Mouse (Mus musculus) A20 (cell line): Measurements from ENCODE around the gene Rprd1b.

Experiments used
- DNase-seq: peaks from one replicate; pipeline ENCODE4 v3.0.0-alpha.2; 2011; ENCODE audit warnings: low read depth, low spot score

Rprd1b gene

GRCm38 (mm10) chr2:158121645-158122326 is 93.5 kb downstream of the Rprd1b start:
- no peak for DNase-seq

GRCm38 (mm10) chr2:158122814-158123213 is 94.5 kb downstream of the Rprd1b start:
- no peak for DNase-seq

- no peak for DNase-seq
These were observed 98.9 kb downstream of the Rprd1b start for GRCm38 (mm10) chr2:158127245-158127644.

- no peak for DNase-seq
These were observed 99.6 kb downstream of the Rprd1b start for GRCm38 (mm10) chr2:158127872-158128271.

- no peak for DNase-seq
These were observed 100.3 kb downstream of the Rprd1b start for GRCm38 (mm10) chr2:158128461-158129130.

GRCm38 (mm10) chr2:158129291-158130002 is 101.2 kb downstream of the Rprd1b start:
- no peak for DNase-seq

- DNase-seq, result no peak
These were observed 102.2 kb downstream of the Rprd1b start for GRCm38 (mm10) chr2:158130391-158130986.

GRCm38 (mm10) chr2:158131197-158131835 is 103.0 kb downstream of the Rprd1b start:
- DNase-seq, result no peak

GRCm38 (mm10) chr2:158132320-158132719 is 104.0 kb downstream of the Rprd1b start:
- DNase-seq, result no peak

- no peak for DNase-seq
These were observed 104.8 kb downstream of the Rprd1b start for GRCm38 (mm10) chr2:158133050-158133449.

GRCm38 (mm10) chr2:158136205-158136604 is 107.9 kb downstream of the Rprd1b start:
- peak; percentile 16 for DNase-seq

GRCm38 (mm10) chr2:158137771-158138170 is 109.5 kb downstream of the Rprd1b start:
- DNase-seq, result no peak

- DNase-seq, result no peak
These were observed 110.5 kb downstream of the Rprd1b start for GRCm38 (mm10) chr2:158138778-158139177.

- DNase-seq, result no peak
These were observed 111.3 kb downstream of the Rprd1b start for GRCm38 (mm10) chr2:158139628-158140027.

GRCm38 (mm10) chr2:158140664-158141063 is 112.4 kb downstream of the Rprd1b start:
- DNase-seq, result no peak

GRCm38 (mm10) chr2:158141271-158141670 is 113.0 kb downstream of the Rprd1b start:
- no peak for DNase-seq

GRCm38 (mm10) chr2:158141690-158142440 is 113.6 kb downstream of the Rprd1b start:
- DNase-seq, result no peak

- no peak for DNase-seq
These were observed 114.7 kb downstream of the Rprd1b start for GRCm38 (mm10) chr2:158142981-158143380.

GRCm38 (mm10) chr2:158143816-158144215 is 115.5 kb downstream of the Rprd1b start:
- no peak for DNase-seq

- DNase-seq, result no peak
These were observed 116.0 kb downstream of the Rprd1b start for GRCm38 (mm10) chr2:158144263-158144662.
